Mouse (Mus musculus) kidney, adult 2 months (tissue): ENCODE measurements around the gene Herc1. TPM values are rescaled to one million over a fixed set of nuclear protein-coding genes. Genes with fewer than 3 reads are reported as not detected.

Experiments
- DNase-seq: peaks from one replicate; pipeline ENCODE4 v3.0.0; 2021
- H3K27ac ChIP-seq: fragments of 200-500 bp; 2 replicates; pipeline ENCODE4 v1.5.1; 2012; ENCODE audit warnings: low read depth, low read length, control low read depth, inconsistent platforms; ENCODE audit not compliant: insufficient read depth
- H3K27me3 ChIP-seq: fragments of 200-500 bp; replicated peaks from 2 replicates; pipeline ENCODE4 v1.6.1; 2012; ENCODE audit warnings: mild to moderate bottlenecking, moderate library complexity, low read length, inconsistent platforms; ENCODE audit not compliant: control insufficient read depth, insufficient read depth
- H3K36me3 ChIP-seq: fragments of 200-500 bp; 2 replicates; pipeline ENCODE4 v1.6.1; 2012; ENCODE audit warnings: mild to moderate bottlenecking, moderate library complexity, low read length, inconsistent platforms; ENCODE audit not compliant: control insufficient read depth, insufficient read depth
- H3K4me1 ChIP-seq: fragments of 200-500 bp; 2 replicates; pipeline ENCODE4 v1.6.1; 2011; ENCODE audit warnings: low read length; ENCODE audit not compliant: control insufficient read depth, insufficient read depth
- H3K4me3 ChIP-seq: fragments of 200-500 bp; 2 replicates; pipeline ENCODE4 v1.5.1; 2011; ENCODE audit warnings: mild to moderate bottlenecking, low read depth, low read length, control low read depth; ENCODE audit not compliant: insufficient read depth
- CTCF ChIP-seq: fragments of 200-500 bp; conservative IDR thresholded peaks from 2 replicates; pipeline ENCODE4 v1.5.1; 2011; ENCODE audit warnings: low read depth, mild to moderate bottlenecking, control low read depth, low read length, moderate library complexity, mixed read lengths; ENCODE audit not compliant: insufficient read depth, insufficient read length
- POLR2A ChIP-seq: fragments of 200-500 bp; IDR thresholded peaks from one replicate; pipeline ENCODE4 v1.6.1; 2011; ENCODE audit warnings: low read depth, low read length, control low read depth
- WGBS: fragments of 180-500 bp; shearing (Covaris S2); methylation state at CpG from one replicate; pipeline ENCODE4 v1.1.7; 2018; 5-methylcytosine and 5-hydroxymethylcytosine counted together
- polyA plus RNA-seq: library from polyadenylated mRNA; depleted of rRNA; stranded (reverse); fragments of >200 nt; gene quantifications from 2 replicates; pipeline ENCODE4 v1.2.3, GENCODE M21; 2012

The Herc1 gene
- polyA plus RNA-seq, 1 experiment = 12.0 TPM

DNA sequence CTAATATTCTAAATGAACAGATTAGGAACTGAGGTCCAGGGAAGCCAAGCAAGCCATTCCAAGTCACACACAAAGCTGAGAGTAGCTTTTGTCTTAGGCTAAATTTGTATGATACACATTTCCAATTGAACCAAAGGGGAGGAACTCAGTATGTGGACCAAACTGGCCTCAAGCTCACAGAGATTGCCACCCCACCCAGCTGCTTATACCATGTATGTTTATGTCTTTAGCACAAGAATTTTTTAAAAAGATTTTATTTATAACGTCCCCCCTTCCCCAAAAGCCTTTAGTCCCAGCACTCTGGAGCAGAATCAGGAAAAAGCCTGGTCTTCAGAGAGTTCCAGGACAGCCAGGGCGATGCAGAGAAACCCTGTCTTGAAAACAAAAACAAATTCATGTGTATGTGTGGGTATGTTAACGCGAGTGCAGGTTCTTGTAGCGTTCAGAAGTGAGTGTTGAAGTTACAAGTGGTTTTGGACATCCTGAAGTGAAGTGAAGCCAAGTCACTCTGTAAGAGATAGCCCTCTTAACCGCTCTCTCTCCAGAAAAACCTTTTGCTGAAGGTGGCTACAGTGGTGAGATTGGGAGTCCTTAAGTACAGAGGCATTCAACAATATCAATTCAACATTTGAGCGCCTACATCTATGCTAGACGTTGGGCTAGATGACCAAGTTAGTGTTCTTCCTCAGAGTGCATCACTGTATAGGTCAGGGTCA, 948 bp upstream of the Herc1 start:
- WGBS = 46% methylated on average over 8 of the region's 8 CpGs
- no peaks in the 10 kb centered on the region; the same call in 1 of the 2 replicates for H3K4me1 ChIP-seq
- no peaks in the 10 kb centered on the region for H3K36me3 ChIP-seq
- peak overlapping the region; percentile 83 for H3K4me3 ChIP-seq
- H3K27me3 ChIP-seq = no peaks in the 10 kb centered on the region
- TF ChIP-seq CTCF = no peak
- TF ChIP-seq POLR2A = no peak
- H3K27ac ChIP-seq = no peak overlapping the region
- DNase-seq = no peak

DNA sequence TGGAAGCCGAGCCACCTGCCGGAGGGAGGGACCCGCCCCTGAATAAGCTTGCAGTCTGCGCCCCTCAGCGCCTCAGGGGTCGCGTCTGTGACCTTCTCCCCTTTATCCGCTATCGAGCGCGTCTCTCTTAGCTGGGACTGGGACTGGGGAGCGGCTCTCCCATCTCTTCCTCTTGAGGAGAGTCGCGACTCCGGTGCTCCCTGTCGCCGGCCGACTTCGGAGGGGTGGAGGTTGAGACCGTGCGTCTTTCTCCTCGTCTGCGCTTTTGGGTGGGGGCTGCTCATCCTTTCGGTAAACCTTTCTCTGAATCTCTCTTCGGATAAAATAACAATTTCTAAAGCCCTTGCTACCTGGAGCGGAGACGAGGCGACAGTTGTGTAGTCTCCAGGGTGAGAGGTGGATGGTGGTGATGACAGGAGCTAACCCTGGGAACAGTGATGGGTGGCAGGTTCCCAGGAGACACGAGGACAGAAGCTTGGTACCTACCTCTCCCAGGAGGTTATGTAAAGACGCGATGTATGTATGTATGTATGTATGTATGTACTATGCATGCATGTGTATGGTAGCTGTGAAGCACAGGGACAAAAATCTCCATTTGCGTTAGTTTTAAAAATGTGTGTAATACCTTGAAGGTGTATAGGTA, 659 bp downstream of the Herc1 start:
- Histone ChIP-seq H3K27me3 (no peaks in the 10 kb centered on the region), H3K36me3 (no peaks in the 10 kb centered on the region), H3K4me3 (peak overlapping the region; percentile 83), H3K4me1 (no peaks in the 10 kb centered on the region; the same call in 1 of the 2 replicates), H3K27ac (peak overlapping the region; percentile 51)
- WGBS = 2% methylated on average over 32 of the region's 32 CpGs
- TF ChIP-seq POLR2A (no peak), CTCF (no peak)
- no peak for DNase-seq

DNA sequence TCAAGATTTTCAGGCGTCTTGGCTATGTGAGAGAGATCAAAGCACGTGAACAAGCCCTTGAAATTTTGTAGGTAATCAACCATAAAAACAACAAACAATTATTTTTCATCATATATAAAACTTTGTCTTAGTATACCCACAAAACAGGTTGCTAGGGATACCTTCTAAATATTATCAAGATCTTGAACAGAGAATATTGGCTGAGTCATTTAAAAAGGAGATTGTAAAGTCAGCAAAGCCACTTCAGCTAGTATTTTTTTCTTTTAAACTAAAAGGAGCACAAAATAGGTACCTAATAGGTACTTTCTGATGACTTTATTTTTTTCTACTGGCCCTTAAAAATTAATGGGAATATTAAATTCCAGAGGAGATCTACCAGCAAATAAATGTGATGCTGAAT, 2.5 kb downstream of the Herc1 start:
- WGBS = 72% methylated on average over 2 of the region's 2 CpGs
- no peaks in the 10 kb centered on the region for H3K36me3 ChIP-seq
- H3K27ac ChIP-seq = no peak overlapping the region
- no peak for DNase-seq
- no peaks in the 10 kb centered on the region for H3K27me3 ChIP-seq
- no peak overlapping the region for H3K4me3 ChIP-seq
- H3K4me1 ChIP-seq = no peaks in the 10 kb centered on the region; the same call in 1 of the 2 replicates
- TF ChIP-seq POLR2A (no peak), CTCF (no peak)

- no peak for DNase-seq
Measured at GRCm38 (mm10) chr9:66359135-66359534, 8.9 kb downstream of the Herc1 start.

DNA sequence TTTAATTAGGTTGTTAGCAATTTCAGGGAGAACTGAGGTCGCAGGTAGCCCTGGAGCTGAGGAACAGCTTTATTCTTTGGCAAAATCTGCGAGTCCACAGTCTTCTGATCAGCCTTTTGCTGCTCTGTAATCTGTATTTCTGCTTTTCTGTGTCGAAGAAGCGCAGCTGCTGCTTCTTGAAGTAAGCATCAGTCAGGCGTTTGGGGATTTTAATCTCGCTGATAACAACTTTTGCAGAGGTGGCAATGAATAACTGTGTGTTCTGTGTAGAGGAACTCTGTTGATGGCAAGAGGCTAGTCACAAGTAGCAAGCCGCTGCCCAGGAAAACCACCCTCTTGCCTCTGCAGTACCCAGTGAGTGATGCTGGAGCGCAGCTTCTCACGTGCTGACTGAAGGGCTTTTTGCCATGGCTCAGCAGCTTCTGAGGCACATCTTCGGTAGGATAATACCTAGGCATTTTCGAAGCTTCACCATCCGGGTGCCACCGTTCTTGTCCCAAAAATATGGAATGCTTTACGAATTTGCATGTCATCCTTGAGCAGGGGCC, 10.0 kb downstream of the Herc1 start:
- Histone ChIP-seq H3K36me3 (no peaks in the 10 kb centered on the region), H3K27me3 (no peaks in the 10 kb centered on the region), H3K4me3 (no peak overlapping the region), H3K4me1 (0 out of 2 replicates have a peak, but pooled peaks cover 4% of the 10 kb centered on the region), H3K27ac (no peak overlapping the region)
- TF ChIP-seq CTCF (no peak), POLR2A (no peak)
- WGBS = 73% methylated on average over 14 of the region's 14 CpGs
- peak; percentile 14 for DNase-seq

More at GRCm38 (mm10) chr9:66359135-66359534, 8.9 kb downstream of the Herc1 start:
- H3K4me3 ChIP-seq = no peak overlapping the region
- 69% methylated on average over 4 of the region's 4 CpGs for WGBS
- H3K36me3 ChIP-seq = no peaks in the 10 kb centered on the region
- no peak for TF ChIP-seq CTCF
- no peak for TF ChIP-seq POLR2A
- H3K27ac ChIP-seq = no peak overlapping the region
- peaks cover 4% of the 10 kb centered on the region; the same call in 1 of the 2 replicates for H3K4me1 ChIP-seq
- H3K27me3 ChIP-seq = no peaks in the 10 kb centered on the region

- 58% methylated on average over 4 of the region's 4 CpGs for WGBS
- no peak for TF ChIP-seq CTCF
- no peak for TF ChIP-seq POLR2A
Measured at GRCm38 (mm10) chr9:66368890-66369433, 18.7 kb downstream of the Herc1 start.

GRCm38 (mm10) chr9:66370334-66370733, 20.1 kb downstream of the Herc1 start:
- no peaks in the 10 kb centered on the region for H3K4me1 ChIP-seq
- no peak for DNase-seq
- no peaks in the 10 kb centered on the region for H3K27me3 ChIP-seq
- H3K36me3 ChIP-seq = peaks cover 4% of the 10 kb centered on the region; the same call in 1 of the 2 replicates
- H3K27ac ChIP-seq = no peak overlapping the region
- no peak overlapping the region for H3K4me3 ChIP-seq
- no peak for TF ChIP-seq CTCF
- no peak for TF ChIP-seq POLR2A
- WGBS = 78% methylated on average over 3 of the region's 3 CpGs

More at GRCm38 (mm10) chr9:66368890-66369433, 18.7 kb downstream of the Herc1 start:
- Histone ChIP-seq H3K4me3 (no peak overlapping the region), H3K27me3 (no peaks in the 10 kb centered on the region), H3K36me3 (peaks cover 4% of the 10 kb centered on the region; the same call in 1 of the 2 replicates), H3K4me1 (no peaks in the 10 kb centered on the region), H3K27ac (no peak overlapping the region)
- DNase-seq = no peak
